Mouse (Mus musculus) liver, adult (tissue): ENCODE results near the gene Dedd2.
A peak's percentile ranks its signal among the peaks of the same experiment; 100 is the strongest.

Experiments used
- GATA4 ChIP-seq: IDR thresholded peaks from 2 replicates; pipeline ENCODE4 v1.6.1; 2014; ENCODE audit warnings: mild to moderate bottlenecking, low read length; ENCODE audit not compliant: insufficient replicate concordance

Gene Dedd2

DNA sequence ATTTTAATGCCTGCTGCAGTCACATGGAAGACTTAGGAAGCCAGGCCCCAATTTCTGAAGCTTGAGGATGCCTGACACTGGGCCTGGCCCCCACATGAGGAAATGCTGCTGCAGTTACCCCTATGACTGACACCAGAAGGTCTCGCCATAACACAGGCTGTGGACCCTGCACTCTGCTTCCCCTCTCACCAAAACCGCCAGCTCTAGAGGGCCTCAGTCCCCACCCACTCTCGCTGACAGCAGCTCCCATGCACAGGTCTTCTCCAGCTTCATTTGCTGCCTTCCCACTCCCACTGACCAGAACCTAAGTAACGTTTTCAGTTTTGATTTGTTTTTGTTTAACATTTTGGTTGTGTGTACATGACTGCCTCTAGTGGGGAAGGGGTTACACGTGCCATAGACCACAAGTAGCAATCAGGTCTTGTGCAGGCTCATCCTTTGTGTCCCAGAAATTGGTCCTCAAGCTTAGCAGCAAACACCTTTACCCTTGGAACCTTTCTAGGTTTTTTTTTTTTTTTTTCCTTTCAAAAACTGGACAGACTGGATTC lies 11.8 kb upstream of the Dedd2 start:
- no peak for TF ChIP-seq GATA4

GRCm38 (mm10) chr7:25230690-25231285 lies 10.4 kb upstream of the Dedd2 start:
- no peak for TF ChIP-seq GATA4

DNA sequence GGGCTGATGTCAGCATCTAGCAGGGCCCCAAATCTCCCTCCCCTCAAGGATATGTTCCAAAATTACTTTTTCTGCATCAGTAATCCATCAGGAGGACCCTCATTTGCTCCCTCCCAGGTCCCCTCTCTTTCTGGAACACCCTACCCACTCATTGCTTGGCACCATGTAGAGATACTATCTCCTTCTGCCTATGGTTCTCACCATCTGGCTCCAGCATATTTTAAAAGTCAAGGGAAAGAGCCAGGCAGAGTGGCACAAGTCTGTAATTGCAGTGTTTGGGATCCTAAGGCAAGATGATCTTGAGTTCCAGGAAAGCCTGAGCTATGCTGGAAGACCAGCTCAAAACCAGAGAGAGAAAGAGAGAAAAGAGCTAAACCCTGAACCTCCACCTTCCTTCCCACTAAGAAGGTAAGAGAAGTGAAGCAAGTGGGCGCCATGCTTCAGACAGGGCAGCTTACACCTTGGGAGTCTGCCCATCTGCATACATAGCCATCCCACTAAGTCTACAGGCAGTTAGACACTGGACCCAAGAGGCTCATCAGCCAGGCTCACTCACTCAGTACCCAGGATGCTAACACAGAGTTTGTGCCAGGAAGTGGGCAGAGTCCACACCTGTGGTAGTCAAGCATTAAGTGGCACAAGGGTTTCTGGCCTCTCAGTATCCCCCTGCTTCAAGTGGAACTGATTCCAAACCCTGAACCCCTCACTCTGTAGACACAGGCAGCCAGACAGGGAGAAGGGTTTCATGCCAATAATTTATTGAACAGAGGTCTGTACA lies 7.3 kb upstream of the Dedd2 start:
- TF ChIP-seq GATA4: no peak

- TF ChIP-seq GATA4: no peak
Observed at GRCm38 (mm10) chr7:25222275-25222967, 2.0 kb upstream of the Dedd2 start.

DNA sequence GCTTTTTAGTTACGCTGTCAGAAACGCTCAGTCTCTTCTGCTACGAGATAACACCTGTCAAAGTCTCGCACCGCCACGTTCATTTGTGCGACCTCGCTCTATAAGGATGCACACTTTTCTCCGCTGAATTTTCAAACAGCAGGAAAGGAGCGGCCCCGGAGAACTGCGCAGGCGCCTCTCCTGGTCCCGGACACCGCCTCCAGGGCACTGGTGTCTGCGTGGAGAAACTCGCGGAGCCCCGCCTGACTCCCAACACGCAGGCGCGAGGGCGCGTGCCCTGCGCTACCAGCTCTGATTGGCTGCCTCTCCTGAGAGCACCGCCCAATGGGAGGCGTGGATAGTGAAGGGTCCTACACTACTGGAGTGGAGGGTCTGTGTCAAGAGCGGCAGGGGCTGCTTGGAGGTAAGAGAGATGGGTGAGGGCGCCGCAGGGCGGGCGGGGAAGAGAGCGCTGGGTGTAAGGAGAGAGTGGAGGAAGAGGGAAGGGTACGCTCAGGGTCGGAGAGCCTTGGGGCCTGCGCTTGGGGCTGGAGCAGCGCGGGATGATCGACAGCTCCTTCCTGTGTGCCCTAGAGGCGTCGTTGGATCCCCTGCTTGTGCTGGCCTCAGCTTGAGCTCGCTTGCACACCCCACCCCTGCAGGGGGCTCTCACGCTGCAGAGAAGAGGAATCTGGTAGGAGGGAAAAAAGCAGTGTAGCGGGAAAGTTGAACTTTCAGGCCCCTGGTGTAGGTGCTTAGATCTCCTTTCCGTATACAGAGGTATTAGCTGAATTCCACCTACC lies 878 bp upstream of the Dedd2 start, which contains the start of gene Zfp526:
Gene Zfp526, plus strand, starts transcription at position 324 of the 782 bp plus-strand sequence.
- TF ChIP-seq GATA4: no peak

GRCm38 (mm10) chr7:25219756-25220456 lies 509 bp downstream of the Dedd2 start:
- peak; percentile 23; the same call in 1 of the 2 replicates for TF ChIP-seq GATA4

DNA sequence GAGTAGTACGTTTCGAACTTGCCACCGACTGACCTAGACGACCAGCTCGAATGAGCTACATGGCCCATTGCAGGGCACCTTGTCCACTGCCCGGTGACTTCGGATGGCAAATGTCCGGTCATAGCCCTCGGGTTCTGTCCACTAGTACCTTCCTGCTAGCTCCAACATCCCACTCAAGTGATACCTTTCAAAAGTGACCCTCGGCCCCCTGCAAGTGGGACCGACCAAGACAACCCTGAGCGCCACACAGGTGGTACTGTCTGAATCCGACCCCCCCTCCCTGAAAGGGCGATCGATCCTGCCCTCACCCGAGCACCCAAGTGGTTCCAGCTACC lies 1.0 kb downstream of the Dedd2 start:
- TF ChIP-seq GATA4: no peak

GRCm38 (mm10) chr7:25218705-25219415 lies 1.6 kb downstream of the Dedd2 start:
- TF ChIP-seq GATA4: no peak

DNA sequence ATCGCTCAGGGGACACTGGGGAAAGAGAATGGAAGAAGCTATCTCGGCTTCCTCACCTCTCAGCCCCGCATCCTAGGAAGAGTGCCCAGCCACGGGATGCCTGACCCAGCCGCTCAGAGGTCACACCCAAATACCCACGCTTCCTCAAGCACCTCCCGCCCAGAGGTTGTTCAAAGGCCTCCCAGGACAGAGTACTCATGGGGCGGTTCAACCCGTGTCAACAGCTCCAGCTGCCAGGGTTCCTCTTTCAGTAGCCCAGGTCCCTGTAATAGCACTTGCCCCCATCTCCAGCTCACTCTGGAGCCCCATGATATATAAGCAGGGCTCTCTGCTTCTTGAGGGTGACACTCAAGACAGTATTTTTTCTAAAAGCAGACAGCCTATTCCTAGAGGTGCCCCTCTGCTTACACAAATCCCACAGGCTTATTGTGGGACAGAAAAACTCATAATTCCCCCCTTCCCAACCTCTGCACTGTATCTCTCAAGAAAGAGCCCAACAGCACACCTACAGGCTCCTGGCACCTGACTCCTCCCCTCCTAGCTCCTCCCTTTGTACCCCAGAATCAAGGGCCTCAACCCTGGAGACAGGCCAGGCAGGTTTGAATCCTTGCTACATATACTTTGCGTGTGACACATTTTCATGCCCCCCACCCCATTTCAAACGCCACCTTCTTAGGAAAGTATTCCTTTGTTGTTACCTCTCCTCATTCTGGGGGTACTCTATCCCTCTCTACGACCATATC lies 2.6 kb downstream of the Dedd2 start:
- no peak for TF ChIP-seq GATA4

GRCm38 (mm10) chr7:25214172-25214571 lies 6.2 kb downstream of the Dedd2 start:
- TF ChIP-seq GATA4: no peak

- no peak for TF ChIP-seq GATA4
Observed at GRCm38 (mm10) chr7:25213099-25213498, 7.3 kb downstream of the Dedd2 start.

- no peak for TF ChIP-seq GATA4
Observed at GRCm38 (mm10) chr7:25210482-25210881, 9.9 kb downstream of the Dedd2 start.

GRCm38 (mm10) chr7:25209161-25209622 lies 11.2 kb downstream of the Dedd2 start:
- TF ChIP-seq GATA4: no peak
